Mouse (Mus musculus) heart, postnatal 10 days (tissue): ENCODE measurements at regions not wholly inside any gene's neighbourhood (a gene's known extent, or its start where the extent isn't known, plus 50 kb on each side); places are given as distances from the start of the nearest gene placed in this dataset.

Source experiments
- DNase-seq, 2 experiments: peaks; one replicate each; pipeline ENCODE4 v3.0.0; 2021
- intact Hi-C: fragments of 180-260 bp; cut with DNase I; formaldehyde crosslinking; loops from one replicate; pipeline ENCODE4 v1.15.1; 2025

GRCm38 (mm10) chr16:30158184-30158583 is 94.0 kb downstream of the Hes1 start:
- intact Hi-C loops = no loop called here
- no peak for DNase-seq

GRCm38 (mm10) chr16:30160399-30160798 is 96.2 kb downstream of the Hes1 start:
- DNase-seq = no peak
- intact Hi-C loops = no loop called here

- intact Hi-C loops = no loop called here
- DNase-seq = no peak
Observed at GRCm38 (mm10) chr16:30163303-30163702, 99.1 kb downstream of the Hes1 start.

GRCm38 (mm10) chr16:30165667-30166180 is 101.5 kb downstream of the Hes1 start:
- intact Hi-C loops = no loop called here
- DNase-seq = no peak

GRCm38 (mm10) chr16:30171381-30172079 is 95.8 kb downstream of the Cpn2 start:
- peak; percentile 82 for DNase-seq
- intact Hi-C loops = no loop called here

GRCm38 (mm10) chr16:30172136-30172731 is 95.1 kb downstream of the Cpn2 start:
- intact Hi-C loops = no loop called here

GRCm38 (mm10) chr16:30172798-30173202 is 94.5 kb downstream of the Cpn2 start:
- intact Hi-C loops = no loop called here
- peak; percentile 76 to 78 for DNase-seq

More at GRCm38 (mm10) chr16:30172136-30172731, 95.1 kb downstream of the Cpn2 start:
- peak in 1 of 2 experiments; percentile 25 for DNase-seq

- DNase-seq = peak in 1 of 2 experiments; percentile 29
- intact Hi-C loops = no loop called here
Observed at GRCm38 (mm10) chr16:30173953-30174874, 93.1 kb downstream of the Cpn2 start.

- peak in 1 of 2 experiments; percentile 32 for DNase-seq
- intact Hi-C loops = no loop called here
Observed at GRCm38 (mm10) chr16:30176306-30176705, 91.0 kb downstream of the Cpn2 start.

GRCm38 (mm10) chr16:30177769-30178168 is 89.5 kb downstream of the Cpn2 start:
- intact Hi-C loops = no loop called here
- no peak for DNase-seq

GRCm38 (mm10) chr16:30178596-30178995 is 88.7 kb downstream of the Cpn2 start:
- peak in 1 of 2 experiments; percentile 16 for DNase-seq
- intact Hi-C loops = no loop called here

GRCm38 (mm10) chr16:30179504-30179976 is 87.8 kb downstream of the Cpn2 start:
- DNase-seq = no peak
- intact Hi-C loops = no loop called here

GRCm38 (mm10) chr16:30181116-30181515 is 86.2 kb downstream of the Cpn2 start:
- intact Hi-C loops = no loop called here
- DNase-seq = no peak

- intact Hi-C loops = no loop called here
- DNase-seq = peak; percentile 93 to 94
Observed at GRCm38 (mm10) chr16:30184591-30185265, 82.6 kb downstream of the Cpn2 start.

- DNase-seq = no peak
- intact Hi-C loops = no loop called here
Observed at GRCm38 (mm10) chr16:30185707-30186106, 81.6 kb downstream of the Cpn2 start.

- peak in 1 of 2 experiments; percentile 79 for DNase-seq
- intact Hi-C loops = no loop called here
Observed at GRCm38 (mm10) chr16:30186201-30186700, 81.0 kb downstream of the Cpn2 start.

- peak; percentile 75 to 82 for DNase-seq
- intact Hi-C loops = no loop called here
Observed at GRCm38 (mm10) chr16:30186701-30187270, 80.5 kb downstream of the Cpn2 start.

GRCm38 (mm10) chr16:30187400-30187799 is 79.9 kb downstream of the Cpn2 start:
- no peak for DNase-seq
- intact Hi-C loops = no loop called here

- DNase-seq = peak; percentile 97 to 98
- intact Hi-C loops = loop anchor here (1.0 to 2.0 kb wide), 5 partner anchors 118 to 459 kb away; no protein-coding TSS in a partner anchor
Observed at GRCm38 (mm10) chr16:30187907-30188414, 79.3 kb downstream of the Cpn2 start.
